Mouse (Mus musculus): ENCODE results near the gene Sec11a. TPM values are rescaled to one million over a fixed set of nuclear protein-coding genes. Genes with fewer than 3 reads are reported as not detected.
"Not testable (repeated sequence)": the region's sequence is repeated elsewhere in the genome, so short reads cannot be mapped to it uniquely, and the experiment has no call there.

The Sec11a gene
- polyA plus RNA-seq, 1 experiment = 0.23 TPM

GRCm38 (mm10) chr7:80970913-80971312 is 23.3 kb upstream of the Sec11a start:
- peaks cover 3% of the 10 kb centered on the region for H3K4me1 ChIP-seq (ENCODE audit: control insufficient read depth)
- H3K9me3 ChIP-seq (ENCODE audit: control insufficient read depth, low read length) = peaks cover 8% of the 10 kb centered on the region
- H3K4me3 ChIP-seq (replicated peaks) = no peak overlapping the region
- no peak for TF ChIP-seq TAL1 (IDR thresholded peaks at IDR 0.05; ENCODE audit: low read length)
- TF ChIP-seq GATA1 (IDR thresholded peaks at IDR 0.05; ENCODE audit: low read length) = no peak
- no peaks in the 10 kb centered on the region for H3K36me3 ChIP-seq (ENCODE audit: control insufficient read depth)
- no peaks in the 10 kb centered on the region for H3K27me3 ChIP-seq (ENCODE audit: control insufficient read depth)

GRCm38 (mm10) chr7:80962799-80963198 is 15.2 kb upstream of the Sec11a start:
- H3K36me3 ChIP-seq (ENCODE audit: control insufficient read depth) = no peaks in the 10 kb centered on the region
- no peak overlapping the region for H3K4me3 ChIP-seq (replicated peaks)
- TF ChIP-seq TAL1 (IDR thresholded peaks at IDR 0.05; ENCODE audit: low read length) (no peak), GATA1 (IDR thresholded peaks at IDR 0.05; ENCODE audit: low read length) (no peak)
- peaks cover 5% of the 10 kb centered on the region for H3K9me3 ChIP-seq (ENCODE audit: control insufficient read depth, low read length)
- H3K27me3 ChIP-seq (ENCODE audit: control insufficient read depth) = no peaks in the 10 kb centered on the region
- H3K4me1 ChIP-seq (ENCODE audit: control insufficient read depth) = peaks cover 15% of the 10 kb centered on the region

- no peaks in the 10 kb centered on the region; the same call in 1 of the 2 replicates for H3K27me3 ChIP-seq (ENCODE audit: control insufficient read depth)
- TF ChIP-seq GATA1 (IDR thresholded peaks at IDR 0.05; ENCODE audit: low read length) (no peak), TAL1 (IDR thresholded peaks at IDR 0.05; ENCODE audit: low read length) (no peak)
- no peaks in the 10 kb centered on the region for H3K36me3 ChIP-seq (ENCODE audit: control insufficient read depth)
- peaks cover 12% of the 10 kb centered on the region for H3K4me1 ChIP-seq (ENCODE audit: control insufficient read depth)
- H3K4me3 ChIP-seq (replicated peaks) = no peak overlapping the region
- H3K9me3 ChIP-seq (ENCODE audit: control insufficient read depth, low read length) = no peaks in the 10 kb centered on the region
Measured at GRCm38 (mm10) chr7:80959003-80959402, 11.4 kb upstream of the Sec11a start.

- peaks cover 12% of the 10 kb centered on the region for H3K4me1 ChIP-seq (ENCODE audit: control insufficient read depth)
- no peaks in the 10 kb centered on the region for H3K36me3 ChIP-seq (ENCODE audit: control insufficient read depth)
- H3K27me3 ChIP-seq (ENCODE audit: control insufficient read depth) = peaks cover 5% of the 10 kb centered on the region
- H3K4me3 ChIP-seq (replicated peaks) = no peak overlapping the region
- no peak for TF ChIP-seq TAL1 (IDR thresholded peaks at IDR 0.05; ENCODE audit: low read length)
- TF ChIP-seq GATA1 (IDR thresholded peaks at IDR 0.05; ENCODE audit: low read length) = no peak
- H3K9me3 ChIP-seq (ENCODE audit: control insufficient read depth, low read length) = no peaks in the 10 kb centered on the region
Measured at GRCm38 (mm10) chr7:80956891-80957290, 9.3 kb upstream of the Sec11a start.

GRCm38 (mm10) chr7:80954251-80954650 is 6.7 kb upstream of the Sec11a start:
- TF ChIP-seq TAL1 (IDR thresholded peaks at IDR 0.05; ENCODE audit: low read length) (no peak), GATA1 (IDR thresholded peaks at IDR 0.05; ENCODE audit: low read length) (no peak)
- Histone ChIP-seq H3K4me1 (ENCODE audit: control insufficient read depth) (peaks cover 6% of the 10 kb centered on the region), H3K27me3 (ENCODE audit: control insufficient read depth) (peaks cover 5% of the 10 kb centered on the region), H3K36me3 (ENCODE audit: control insufficient read depth) (no peaks in the 10 kb centered on the region), H3K9me3 (ENCODE audit: control insufficient read depth, low read length) (no peaks in the 10 kb centered on the region), H3K4me3 (replicated peaks) (no peak overlapping the region)

- Histone ChIP-seq H3K27me3 (ENCODE audit: control insufficient read depth) (peaks cover 5% of the 10 kb centered on the region), H3K4me1 (ENCODE audit: control insufficient read depth) (peaks cover 6% of the 10 kb centered on the region), H3K9me3 (ENCODE audit: control insufficient read depth, low read length) (no peaks in the 10 kb centered on the region), H3K4me3 (replicated peaks) (no peak overlapping the region), H3K36me3 (ENCODE audit: control insufficient read depth) (no peaks in the 10 kb centered on the region)
- TF ChIP-seq GATA1 (IDR thresholded peaks at IDR 0.05; ENCODE audit: low read length) (no peak), TAL1 (IDR thresholded peaks at IDR 0.05; ENCODE audit: low read length) (no peak)
Measured at GRCm38 (mm10) chr7:80952140-80952539, 4.6 kb upstream of the Sec11a start.

GRCm38 (mm10) chr7:80951461-80951860 is 3.9 kb upstream of the Sec11a start:
- Histone ChIP-seq H3K27me3 (ENCODE audit: control insufficient read depth) (peaks cover 5% of the 10 kb centered on the region), H3K4me3 (replicated peaks) (no peak overlapping the region), H3K9me3 (ENCODE audit: control insufficient read depth, low read length) (no peaks in the 10 kb centered on the region), H3K36me3 (ENCODE audit: control insufficient read depth) (no peaks in the 10 kb centered on the region), H3K4me1 (ENCODE audit: control insufficient read depth) (peaks cover 13% of the 10 kb centered on the region)
- TF ChIP-seq TAL1 (IDR thresholded peaks at IDR 0.05; ENCODE audit: low read length) (no peak), GATA1 (IDR thresholded peaks at IDR 0.05; ENCODE audit: low read length) (no peak)

GRCm38 (mm10) chr7:80939808-80940207 is 7.8 kb downstream of the Sec11a start:
- Histone ChIP-seq H3K9me3 (ENCODE audit: control insufficient read depth, low read length) (no peaks in the 10 kb centered on the region), H3K4me3 (replicated peaks) (no peak overlapping the region), H3K27me3 (ENCODE audit: control insufficient read depth) (no peaks in the 10 kb centered on the region), H3K4me1 (ENCODE audit: control insufficient read depth) (peaks cover 29% of the 10 kb centered on the region), H3K36me3 (ENCODE audit: control insufficient read depth) (peaks cover 30% of the 10 kb centered on the region)
- TF ChIP-seq GATA1 (IDR thresholded peaks at IDR 0.05; ENCODE audit: low read length) = no peak
- no peak for TF ChIP-seq TAL1 (IDR thresholded peaks at IDR 0.05; ENCODE audit: low read length)

GRCm38 (mm10) chr7:80937304-80937666 is 10.3 kb downstream of the Sec11a start:
- H3K9me3 ChIP-seq (ENCODE audit: control insufficient read depth, low read length); H3K27me3 ChIP-seq (ENCODE audit: control insufficient read depth); H3K4me3 ChIP-seq (replicated peaks): not testable (repeated sequence)
- Histone ChIP-seq H3K36me3 (ENCODE audit: control insufficient read depth) (peaks cover 45% of the 10 kb centered on the region), H3K4me1 (ENCODE audit: control insufficient read depth) (peaks cover 26% of the 10 kb centered on the region)

- not testable (repeated sequence) for H3K9me3 ChIP-seq (ENCODE audit: control insufficient read depth, low read length); H3K27me3 ChIP-seq (ENCODE audit: control insufficient read depth); H3K4me3 ChIP-seq (replicated peaks)
- H3K36me3 ChIP-seq (ENCODE audit: control insufficient read depth) = peaks cover 47% of the 10 kb centered on the region
- peaks cover 26% of the 10 kb centered on the region for H3K4me1 ChIP-seq (ENCODE audit: control insufficient read depth)
Measured at GRCm38 (mm10) chr7:80936617-80937303, 10.8 kb downstream of the Sec11a start.

Measured in erythroblast, embryonic 14.5 days (primary cell).